Mouse (Mus musculus): Measurements from ENCODE around the gene Endog.

DNA sequence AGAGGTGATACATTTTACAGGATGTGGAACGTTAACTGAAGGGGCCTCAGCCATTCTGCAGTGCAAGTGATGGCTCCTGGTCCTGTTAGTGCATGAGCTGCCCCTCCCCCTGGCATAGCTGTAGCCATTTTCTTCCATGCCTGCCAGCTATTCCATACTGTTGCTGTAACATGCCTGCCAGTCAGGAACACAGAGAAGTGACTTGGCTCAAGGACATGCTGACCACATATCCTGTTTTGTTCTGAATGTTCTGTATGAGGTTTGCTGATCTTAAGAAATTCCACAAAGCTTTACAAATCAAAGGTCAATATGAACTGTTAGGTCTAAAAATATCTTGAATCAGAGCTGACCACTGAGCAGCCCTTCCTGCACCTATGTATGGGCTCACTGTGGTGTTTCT lies 41.7 kb downstream of the Endog start:
- TF ChIP-seq GATA1 (IDR thresholded peaks at IDR 0.05; ENCODE audit: low read length) (no peak), TAL1 (IDR thresholded peaks at IDR 0.05; ENCODE audit: low read length) (no peak)
